Mouse (Mus musculus): ENCODE data around the gene Akap8l. TPM values are rescaled to one million over a fixed set of nuclear protein-coding genes. Genes with fewer than 3 reads are reported as not detected.

Gene Akap8l
- polyA plus RNA-seq, 1 experiment from 2014 or later: 79.0 TPM

Small RNA genes within 50 kb of the gene (microRNA-seq; reads per million reads assigned to microRNA genes)
- gene Gm22201: not detected

Other genes starting within 250 kb of the Akap8l start
- 24.4 and 25.7 TPM in 2 replicates for gene Notch3, start 183.8 kb downstream of the Akap8l start, polyA plus RNA-seq (2016; fragmentation: Nextera tagmentation; extraction: Ambion mirVana)
- gene Ephx3, start 161.1 kb downstream of the Akap8l start, polyA plus RNA-seq (2016; fragmentation: Nextera tagmentation; extraction: Ambion mirVana): 0.09 and 0.20 TPM in 2 replicates
- 112 and 113 TPM in 2 replicates for gene Brd4, start 65.9 kb downstream of the Akap8l start, polyA plus RNA-seq (2016; fragmentation: Nextera tagmentation; extraction: Ambion mirVana)
- gene Akap8, start 29.4 kb downstream of the Akap8l start, polyA plus RNA-seq (2016; fragmentation: Nextera tagmentation; extraction: Ambion mirVana): 144 and 147 TPM in 2 replicates
- 24.9 and 25.9 TPM in 2 replicates for gene Wiz, start 38.8 kb upstream of the Akap8l start, polyA plus RNA-seq (2016; fragmentation: Nextera tagmentation; extraction: Ambion mirVana)
- 0.50 and 0.52 TPM in 2 replicates for gene Rasal3, start 53.0 kb upstream of the Akap8l start, polyA plus RNA-seq (2016; fragmentation: Nextera tagmentation; extraction: Ambion mirVana)
- 0.07 TPM in 1 of 2 replicates, not detected in the other for gene Pglyrp2, start 73.6 kb upstream of the Akap8l start, polyA plus RNA-seq (2016; fragmentation: Nextera tagmentation; extraction: Ambion mirVana)
- 0.46 TPM in 1 of 2 replicates, not detected in the other for gene Cyp4f39, start 102.1 kb upstream of the Akap8l start, polyA plus RNA-seq (2016; fragmentation: Nextera tagmentation; extraction: Ambion mirVana)
- 7.0 and 7.5 TPM in 2 replicates for gene Cyp4f17, start 155.4 kb upstream of the Akap8l start, polyA plus RNA-seq (2016; fragmentation: Nextera tagmentation; extraction: Ambion mirVana)
- 10.7 and 14.1 TPM in 2 replicates for gene Cyp4f16, start 186.0 kb upstream of the Akap8l start, polyA plus RNA-seq (2016; fragmentation: Nextera tagmentation; extraction: Ambion mirVana)

Measured in forebrain, embryonic 10.5 days (tissue).